Mouse (Mus musculus): ENCODE results near the gene Olfr1442. TPM values are rescaled to one million over a fixed set of nuclear protein-coding genes. Genes with fewer than 3 reads are reported as not detected.

Olfr1442 gene
- polyA plus RNA-seq, 1 experiment from 2014 or later, result not detected

Other genes with a start within 250 kb of the Olfr1442 start
- gene Pfpl, start 242.5 kb upstream of the Olfr1442 start, polyA plus RNA-seq (2014; fragmentation: Nextera tagmentation; extraction: Ambion mirVana), result not detected in 2 replicates
- 0.39 and 0.60 TPM in 2 replicates for gene Mpeg1, start 209.7 kb upstream of the Olfr1442 start, polyA plus RNA-seq (2014; fragmentation: Nextera tagmentation; extraction: Ambion mirVana)
- gene Dtx4, start 169.0 kb upstream of the Olfr1442 start, polyA plus RNA-seq (2014; fragmentation: Nextera tagmentation; extraction: Ambion mirVana), result 14.0 and 14.4 TPM in 2 replicates
- 29.4 and 33.4 TPM in 2 replicates for gene Fam111a, start 124.7 kb upstream of the Olfr1442 start, polyA plus RNA-seq (2014; fragmentation: Nextera tagmentation; extraction: Ambion mirVana)
- 0.13 and 0.18 TPM in 2 replicates for gene Gm4952, start 70.5 kb upstream of the Olfr1442 start, polyA plus RNA-seq (2014; fragmentation: Nextera tagmentation; extraction: Ambion mirVana)
- gene Glyat, start 37.1 kb upstream of the Olfr1442 start, polyA plus RNA-seq (2014; fragmentation: Nextera tagmentation; extraction: Ambion mirVana), result not detected in 2 replicates
- not detected in 2 replicates for gene Olfr1443, start 7.7 kb downstream of the Olfr1442 start, polyA plus RNA-seq (2014; fragmentation: Nextera tagmentation; extraction: Ambion mirVana)
- not detected in 2 replicates for gene Keg1, start 25.3 kb downstream of the Olfr1442 start, polyA plus RNA-seq (2014; fragmentation: Nextera tagmentation; extraction: Ambion mirVana)
- gene Cntf, start 95.2 kb downstream of the Olfr1442 start, polyA plus RNA-seq (2014; fragmentation: Nextera tagmentation; extraction: Ambion mirVana), result 0.22 and 0.77 TPM in 2 replicates
- 10.5 and 11.0 TPM in 2 replicates for gene Zfp91, start 125.7 kb downstream of the Olfr1442 start, polyA plus RNA-seq (2014; fragmentation: Nextera tagmentation; extraction: Ambion mirVana)
- 0.77 and 0.80 TPM in 2 replicates for gene Lpxn, start 125.8 kb downstream of the Olfr1442 start, polyA plus RNA-seq (2014; fragmentation: Nextera tagmentation; extraction: Ambion mirVana)
- not detected in 2 replicates for gene Gm5244, start 176.2 kb downstream of the Olfr1442 start, polyA plus RNA-seq (2014; fragmentation: Nextera tagmentation; extraction: Ambion mirVana)
- gene Olfr1444, start 186.8 kb downstream of the Olfr1442 start, polyA plus RNA-seq (2014; fragmentation: Nextera tagmentation; extraction: Ambion mirVana), result not detected in 2 replicates
- not detected in 2 replicates for gene Olfr1445, start 213.4 kb downstream of the Olfr1442 start, polyA plus RNA-seq (2014; fragmentation: Nextera tagmentation; extraction: Ambion mirVana)
- gene Olfr1446, start 223.1 kb downstream of the Olfr1442 start, polyA plus RNA-seq (2014; fragmentation: Nextera tagmentation; extraction: Ambion mirVana), result not detected in 2 replicates
- gene Olfr1447, start 233.3 kb downstream of the Olfr1442 start, polyA plus RNA-seq (2014; fragmentation: Nextera tagmentation; extraction: Ambion mirVana), result not detected in 2 replicates

Measured in embryonic facial prominence, embryonic 11.5 days (tissue).